Mouse (Mus musculus) liver, adult 2 months (tissue): ENCODE results near the gene Trim14. TPM values are rescaled to one million over a fixed set of nuclear protein-coding genes. Genes with fewer than 3 reads are reported as not detected.

Source experiments
- DNase-seq: peaks from one replicate; pipeline ENCODE4 v3.0.0-alpha.2; 2011; ENCODE audit warnings: low read depth, low spot score; ENCODE audit errors: extremely low read depth
- H3K27ac ChIP-seq: fragments of 200-500 bp; replicated peaks from 2 replicates; pipeline ENCODE4 v1.5.1; 2012; ENCODE audit warnings: low read depth, mild to moderate bottlenecking, control low read depth, inconsistent platforms, low read length; ENCODE audit not compliant: insufficient read depth
- H3K27me3 ChIP-seq: fragments of 200-500 bp; 2 replicates; pipeline ENCODE4 v1.6.1; 2012; ENCODE audit warnings: mild to moderate bottlenecking, moderate library complexity, low read length, inconsistent platforms; ENCODE audit not compliant: control insufficient read depth, insufficient read depth
- H3K36me3 ChIP-seq: fragments of 200-500 bp; 2 replicates; pipeline ENCODE4 v1.6.1; 2012; ENCODE audit warnings: low read length, inconsistent platforms; ENCODE audit not compliant: control insufficient read depth, insufficient read depth
- H3K4me1 ChIP-seq: fragments of 200-500 bp; 2 replicates; pipeline ENCODE4 v1.6.1; 2011; ENCODE audit warnings: low read length; ENCODE audit not compliant: control insufficient read depth, insufficient read depth
- H3K4me3 ChIP-seq: fragments of 200-500 bp; 2 replicates; pipeline ENCODE4 v1.5.1; 2011; ENCODE audit warnings: low read depth, mild to moderate bottlenecking, control low read depth, low read length, moderate library complexity; ENCODE audit not compliant: insufficient read depth
- H3K79me2 ChIP-seq: fragments of 200-500 bp; 2 replicates; pipeline ENCODE4 v1.6.1; 2012; ENCODE audit warnings: inconsistent platforms, mild to moderate bottlenecking, low read length, moderate library complexity; ENCODE audit not compliant: control insufficient read depth, insufficient read depth
- H3K9ac ChIP-seq: fragments of 200-500 bp; 2 replicates; pipeline ENCODE4 v1.6.1; 2012; ENCODE audit warnings: low read depth, mild to moderate bottlenecking, control low read depth, inconsistent platforms, low read length
- CTCF ChIP-seq: fragments of 200-500 bp; IDR thresholded peaks from 2 replicates; pipeline ENCODE4 v1.5.1; 2011; ENCODE audit warnings: low read depth, low read length, control low read depth
- POLR2A ChIP-seq: fragments of 200-500 bp; IDR thresholded peaks from 2 replicates; pipeline ENCODE4 v1.6.1; 2011; ENCODE audit warnings: low read length, control low read depth; ENCODE audit not compliant: insufficient read depth; ENCODE audit errors: extremely low read depth
- WGBS: fragments of 180-500 bp; shearing (Covaris S2); methylation state at CpG from one replicate; pipeline ENCODE4 v1.1.7; 2018; 5-methylcytosine and 5-hydroxymethylcytosine counted together
- polyA plus RNA-seq: library from polyadenylated mRNA; depleted of rRNA; stranded (reverse); fragments of >200 nt; gene quantifications from 2 replicates; pipeline ENCODE4 v1.2.3, GENCODE M21; 2012
- total RNA-seq: library from RNA; depleted of rRNA; stranded (reverse); fragments of >200 nt; gene quantifications from 2 replicates; pipeline ENCODE4 v1.2.3, GENCODE M21; 2014

The Trim14 gene
- total and polyA plus RNA-seq, 2 experiments, result 24.9 to 26.5 TPM

DNA sequence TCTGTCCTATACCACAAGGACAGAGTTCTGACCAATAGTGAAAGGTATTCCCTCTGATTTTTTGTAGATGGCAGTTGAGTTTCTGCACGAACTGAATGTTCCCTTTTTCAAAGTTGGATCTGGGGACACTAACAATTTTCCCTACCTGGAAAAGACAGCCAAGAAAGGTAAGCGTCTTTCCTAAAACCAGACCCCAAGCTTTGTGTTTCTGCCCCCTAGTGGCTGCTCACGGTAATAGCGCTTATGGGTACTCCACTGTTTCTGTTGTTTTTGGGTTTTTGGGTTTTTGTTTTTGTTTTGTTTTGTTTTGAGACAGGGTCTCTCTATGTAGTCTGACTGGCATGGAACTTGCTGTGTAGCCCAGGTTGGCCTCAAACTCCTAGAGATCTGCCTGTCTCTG, 37.0 kb downstream of the Trim14 start:
- Histone ChIP-seq H3K27ac (peak overlapping the region; percentile 81), H3K4me3 (no peak overlapping the region), H3K36me3 (no peaks in the 10 kb centered on the region; the same call in 1 of the 2 replicates), H3K79me2 (no peaks in the 10 kb centered on the region), H3K9ac (no peak overlapping the region), H3K4me1 (peaks cover 11% of the 10 kb centered on the region), H3K27me3 (no peaks in the 10 kb centered on the region)
- TF ChIP-seq POLR2A (no peak), CTCF (peak; percentile 59)
- 5% methylated on average over 4 of the region's 4 CpGs for WGBS
- DNase-seq, result no peak

DNA sequence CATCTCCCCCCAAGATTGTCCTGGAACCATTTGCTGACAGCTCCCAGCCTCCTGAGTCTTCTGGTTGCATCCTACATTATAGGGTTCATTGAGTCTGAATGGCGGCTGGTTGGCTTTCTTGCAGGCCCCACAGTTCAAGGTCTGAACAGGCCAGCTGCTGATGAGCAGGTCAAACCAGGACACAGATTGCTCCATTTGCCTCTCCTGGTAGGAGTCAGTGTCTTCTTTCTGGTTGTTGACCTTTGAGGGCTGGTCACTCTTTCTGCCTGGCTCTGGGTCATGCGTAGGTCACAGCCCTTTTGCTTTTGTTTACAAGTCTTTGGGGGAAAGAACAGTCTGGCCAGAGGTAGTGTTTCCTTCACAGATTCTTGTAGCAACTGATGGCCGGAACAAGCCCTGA, 37.4 kb downstream of the Trim14 start:
- Histone ChIP-seq H3K4me3 (no peak overlapping the region), H3K4me1 (peaks cover 11% of the 10 kb centered on the region), H3K79me2 (no peaks in the 10 kb centered on the region), H3K36me3 (peaks cover under 1% of the 10 kb centered on the region), H3K27ac (peak overlapping the region; percentile 81), H3K9ac (no peak overlapping the region), H3K27me3 (no peaks in the 10 kb centered on the region)
- DNase-seq, result peak; percentile 99
- TF ChIP-seq POLR2A (no peak), CTCF (no peak)
- WGBS, result 10% methylated on average over 3 of the region's 3 CpGs

DNA sequence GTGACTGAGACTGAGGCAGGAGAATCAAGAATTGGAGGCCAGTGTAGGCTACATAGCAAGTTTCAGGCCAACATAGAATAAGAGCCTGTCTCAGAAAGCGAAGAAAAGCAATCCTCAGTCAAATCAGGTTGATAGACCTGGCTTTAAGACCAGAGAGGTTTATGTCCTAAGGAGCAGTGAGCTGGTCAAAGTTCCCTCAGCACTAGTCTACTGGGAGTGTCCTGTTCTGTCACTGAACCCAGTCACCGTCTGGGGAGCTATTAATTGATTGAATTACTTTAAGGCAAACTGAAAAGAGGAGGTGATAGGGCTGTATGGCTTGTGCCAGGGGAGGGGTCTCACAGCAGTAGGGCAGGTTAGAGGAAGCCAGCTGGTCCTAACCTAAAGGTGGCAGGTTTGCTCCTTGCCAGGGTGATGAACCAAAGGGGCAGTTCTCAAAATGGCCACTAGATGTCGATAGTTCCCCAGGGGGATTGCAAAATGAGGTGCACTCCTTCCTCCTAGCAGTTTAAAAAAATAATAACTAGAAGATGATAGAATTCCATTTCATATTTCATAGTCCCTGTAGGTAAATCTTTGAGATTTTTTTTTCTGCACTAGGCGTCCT, 38.6 kb downstream of the Trim14 start:
- Histone ChIP-seq H3K36me3 (peaks cover 4% of the 10 kb centered on the region), H3K27me3 (no peaks in the 10 kb centered on the region), H3K9ac (no peak overlapping the region), H3K27ac (no peak overlapping the region), H3K4me3 (no peak overlapping the region), H3K79me2 (no peaks in the 10 kb centered on the region), H3K4me1 (peaks cover 11% of the 10 kb centered on the region)
- 28% methylated on average over 4 of the region's 4 CpGs for WGBS
- TF ChIP-seq POLR2A (no peak), CTCF (peak; percentile 84)
- DNase-seq, result peak; percentile 66

- TF ChIP-seq POLR2A (no peak), CTCF (no peak)
- H3K36me3 ChIP-seq, result peaks cover 4% of the 10 kb centered on the region
Observed at GRCm38 (mm10) chr4:46495543-46495942, 40.4 kb downstream of the Trim14 start.

DNA sequence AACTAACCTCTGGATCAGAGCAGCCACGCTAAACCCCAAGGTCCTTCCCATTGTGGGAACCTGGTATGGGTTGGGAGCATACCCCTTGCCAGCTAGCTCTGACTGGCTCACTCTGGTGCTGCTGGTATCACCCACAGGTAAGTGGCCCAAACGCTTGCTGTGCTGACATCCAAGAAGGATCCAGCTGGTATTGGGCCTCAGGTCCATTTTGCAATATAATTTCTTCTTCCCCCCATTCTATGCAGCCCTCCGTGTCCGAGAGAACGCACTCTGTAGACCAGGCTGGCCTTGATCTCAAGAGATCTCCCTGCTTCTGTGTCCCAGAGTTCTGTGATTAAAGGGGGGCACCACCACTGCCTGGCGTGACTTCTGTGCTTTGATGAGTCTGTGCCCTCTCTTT, 42.9 kb downstream of the Trim14 start:
- no peaks in the 10 kb centered on the region for H3K27me3 ChIP-seq
- peaks cover 5% of the 10 kb centered on the region for H3K4me1 ChIP-seq
- no peak overlapping the region for H3K27ac ChIP-seq
- no peaks in the 10 kb centered on the region for H3K79me2 ChIP-seq
- WGBS, result 94% methylated on average over 6 of the region's 6 CpGs
- no peak for DNase-seq
- H3K4me3 ChIP-seq, result no peak overlapping the region
- no peak for TF ChIP-seq POLR2A
- no peak for TF ChIP-seq CTCF
- no peak overlapping the region for H3K9ac ChIP-seq
- H3K36me3 ChIP-seq, result peaks cover 4% of the 10 kb centered on the region

More at GRCm38 (mm10) chr4:46495543-46495942, 40.4 kb downstream of the Trim14 start:
- H3K4me3 ChIP-seq, result no peak overlapping the region
- no peak overlapping the region for H3K27ac ChIP-seq
- 93% methylated on average over 12 of the region's 12 CpGs for WGBS
- H3K4me1 ChIP-seq, result peaks cover 11% of the 10 kb centered on the region
- H3K27me3 ChIP-seq, result no peaks in the 10 kb centered on the region
- DNase-seq, result no peak
- H3K9ac ChIP-seq, result no peak overlapping the region
- H3K79me2 ChIP-seq, result no peaks in the 10 kb centered on the region

DNA sequence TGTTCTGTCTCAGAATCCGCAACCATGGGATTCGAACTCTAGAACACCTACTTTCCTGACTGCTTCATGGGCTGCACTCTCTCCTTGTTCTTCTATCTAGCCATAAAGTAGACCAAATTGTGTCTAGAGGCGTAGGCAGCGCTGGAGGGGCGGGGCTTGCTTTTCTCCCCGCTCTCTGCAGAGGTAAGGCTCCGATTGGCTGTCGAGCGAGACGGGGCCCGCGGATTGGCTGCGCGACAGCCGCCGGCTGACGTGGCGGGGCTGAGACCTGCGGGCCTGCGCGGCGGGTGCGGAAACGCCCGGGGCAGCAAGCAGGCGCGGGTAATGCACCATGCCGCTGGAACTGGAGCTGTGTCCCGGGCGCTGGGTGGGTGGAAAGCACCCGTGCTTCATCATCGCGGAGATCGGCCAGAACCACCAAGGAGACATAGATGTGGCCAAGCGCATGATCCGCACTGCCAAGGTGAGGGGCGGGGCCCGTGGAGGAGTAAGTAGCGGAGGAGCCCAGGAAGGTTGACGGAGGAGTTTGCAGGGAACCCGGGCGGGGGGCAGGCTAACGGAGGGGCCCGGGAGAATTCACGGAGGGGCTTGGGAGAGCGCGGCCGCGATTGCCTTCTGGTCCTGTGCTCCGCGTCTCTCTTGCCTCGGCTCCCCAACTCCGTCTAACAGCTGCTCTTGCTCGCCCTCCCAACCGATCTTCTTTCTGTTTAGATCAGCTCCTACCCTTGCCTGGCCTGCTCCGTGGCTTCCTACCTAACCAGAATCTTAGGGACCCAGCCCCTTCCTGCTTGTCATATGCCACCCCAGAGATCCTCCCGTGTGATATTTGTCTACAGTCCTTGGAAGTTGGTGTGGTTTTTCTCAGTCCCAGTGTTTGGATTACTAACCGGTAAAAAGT, 46.7 kb downstream of the Trim14 start, which contains the start of gene Nans:
Gene Nans (plus strand): TSS at position 221 of the 898 bp plus-strand sequence.
- peak; percentile 80 for DNase-seq
- no peaks in the 10 kb centered on the region for H3K79me2 ChIP-seq
- H3K4me1 ChIP-seq, result peaks cover 3% of the 10 kb centered on the region
- H3K4me3 ChIP-seq, result peak within 1 kb of the TSS; percentile 79
- peaks cover 4% of the 10 kb centered on the region for H3K36me3 ChIP-seq
- no peak for TF ChIP-seq POLR2A
- no peak for TF ChIP-seq CTCF
- WGBS, result 1% methylated on average over 58 of the region's 58 CpGs
- H3K27me3 ChIP-seq, result no peaks in the 10 kb centered on the region
- H3K27ac ChIP-seq, result peak within 1 kb of the TSS; percentile 8; the same call in 1 of the 2 replicates
- peak within 1 kb of the TSS; percentile 78 for H3K9ac ChIP-seq
